Mouse (Mus musculus) B cell, adult 2 months (primary cell): ENCODE results near the gene Slc17a3.
A peak's percentile ranks its signal among the peaks of the same experiment; 100 is the strongest.

ENCODE experiments used
- DNase-seq, 2 experiments: peaks; one replicate each; pipeline ENCODE4 v3.0.0; 2022

Gene Slc17a3

DNA sequence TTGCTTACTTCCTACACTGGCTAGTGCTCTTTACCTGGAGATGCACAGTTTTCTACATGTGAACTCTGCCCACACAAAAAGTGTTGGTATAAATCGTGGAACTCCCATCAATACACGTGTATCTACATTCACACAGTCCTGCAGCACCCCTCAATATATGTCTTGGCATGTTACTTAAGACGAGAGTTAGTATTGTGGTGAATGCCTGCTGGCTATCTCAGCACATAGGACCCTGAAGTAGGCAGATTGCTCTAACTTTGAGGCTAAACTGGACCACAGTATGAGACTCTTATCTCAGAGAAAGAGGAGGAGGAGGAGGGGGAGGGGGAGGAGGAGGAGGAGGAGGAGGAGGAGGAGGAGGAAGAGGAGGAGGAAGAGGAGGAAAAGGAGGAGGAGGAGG is 39.9 kb downstream of the Slc17a3 start:
- DNase-seq: no peak

DNA sequence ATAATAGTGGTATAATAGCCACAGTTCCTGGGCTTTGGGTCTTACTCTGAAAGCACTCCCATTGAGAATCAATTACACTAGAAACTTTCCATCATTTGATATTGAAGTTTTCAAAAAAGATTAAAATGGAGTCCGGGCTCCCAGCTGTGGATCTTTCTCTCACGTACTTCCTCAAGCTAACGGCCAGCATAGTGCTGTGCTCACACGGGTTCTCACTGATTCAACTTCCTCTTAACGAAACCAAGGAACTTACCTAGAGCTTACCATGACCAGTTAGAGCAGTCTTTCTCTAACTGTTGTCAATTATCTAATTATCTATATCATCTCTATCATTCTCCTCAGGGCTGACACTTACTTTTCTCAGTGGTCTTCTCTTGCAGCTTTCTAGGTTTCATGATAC is 40.4 kb downstream of the Slc17a3 start:
- peak; percentile 25 to 43 for DNase-seq

DNA sequence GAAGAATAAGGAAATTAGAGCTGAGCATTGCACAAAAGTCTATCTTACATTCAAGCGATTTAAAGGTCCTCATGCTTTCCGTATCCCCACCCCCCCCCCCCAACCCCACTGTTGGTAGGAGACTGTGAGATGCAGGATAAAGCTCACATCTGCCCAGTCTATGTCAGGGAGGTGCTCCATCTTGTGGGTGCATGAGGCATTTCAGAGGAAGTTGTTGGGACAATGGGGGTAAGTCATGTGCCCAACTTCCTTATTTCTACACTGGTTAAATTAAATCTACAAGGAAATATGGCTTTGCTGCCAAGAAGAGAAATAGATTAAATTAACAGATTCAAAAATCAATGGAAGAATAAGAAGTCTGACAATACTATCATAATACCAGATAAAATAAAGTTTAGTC is 46.3 kb downstream of the Slc17a3 start:
- DNase-seq: peak; percentile 56 to 67

DNA sequence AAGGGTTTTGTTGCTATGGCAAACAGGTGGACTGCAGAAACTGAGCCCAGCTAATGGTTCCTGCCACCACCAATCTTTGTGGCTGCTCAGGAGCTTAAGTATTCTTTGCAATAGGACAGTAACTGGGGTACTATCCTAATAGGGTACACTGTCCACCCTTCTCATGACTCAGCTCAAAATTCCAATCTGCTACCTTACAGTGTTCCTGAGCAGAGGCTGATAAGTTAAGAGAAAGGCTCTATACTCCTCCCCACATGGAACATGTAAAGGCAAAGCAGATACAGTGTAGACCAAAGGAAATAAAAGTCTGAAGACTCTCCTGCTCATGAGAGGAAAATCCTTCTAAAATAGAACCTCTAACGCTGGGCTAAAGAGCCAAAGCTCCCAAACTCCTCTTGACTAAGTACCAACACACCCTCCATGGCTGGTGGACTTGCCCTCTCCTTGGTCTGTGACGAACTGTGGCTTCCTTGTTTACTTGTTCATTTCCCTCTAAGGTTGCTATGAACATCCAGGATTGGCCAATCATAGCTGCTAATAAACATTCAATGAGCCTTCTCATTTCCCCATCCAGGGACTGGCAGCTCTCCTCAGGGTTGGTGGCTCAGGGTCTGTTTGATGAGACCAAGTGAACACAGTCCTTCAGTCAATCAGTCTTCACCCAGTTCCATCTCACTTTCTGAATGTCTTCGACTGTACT is 47.9 kb downstream of the Slc17a3 start:
- no peak for DNase-seq

GRCm38 (mm10) chr13:23889011-23889605 is 49.9 kb downstream of the Slc17a3 start:
- DNase-seq: no peak

DNA sequence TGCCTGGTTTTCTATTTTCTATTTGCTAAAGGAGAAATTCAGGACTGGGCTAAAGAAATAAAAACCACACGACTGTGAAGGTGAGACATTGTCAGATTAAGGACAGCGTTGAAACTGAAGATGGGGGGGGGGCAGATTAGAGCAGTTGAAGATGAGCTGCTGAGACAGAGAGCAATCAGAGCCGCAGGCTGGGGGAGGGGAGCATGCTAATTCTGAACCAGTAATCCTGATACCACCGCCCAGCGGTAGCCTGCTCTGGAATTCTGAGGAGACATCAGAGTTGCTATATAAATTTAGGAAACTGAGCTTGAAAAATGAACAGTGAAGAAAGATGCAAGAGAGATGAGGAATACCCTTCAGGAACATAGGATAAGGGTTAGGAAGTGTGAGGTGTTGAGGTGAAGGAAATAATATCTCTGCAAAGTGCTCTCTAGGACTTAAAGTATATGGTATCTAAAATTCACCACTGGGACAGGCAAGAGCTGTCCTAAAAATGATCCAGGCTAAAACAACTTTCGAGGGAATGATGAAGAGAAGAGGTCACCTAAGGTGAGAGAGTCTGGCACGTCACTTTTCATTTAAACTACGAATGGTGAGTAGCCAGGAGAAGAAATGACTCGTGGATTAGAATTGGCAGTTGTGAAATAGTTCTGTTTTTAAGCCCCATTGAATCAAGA is 53.5 kb downstream of the Slc17a3 start:
- no peak for DNase-seq

GRCm38 (mm10) chr13:23893269-23893593 is 54.0 kb downstream of the Slc17a3 start:
- no peak for DNase-seq

GRCm38 (mm10) chr13:23898242-23898641 is 59.0 kb downstream of the Slc17a3 start:
- DNase-seq: peak in 1 of 2 experiments; percentile 29

- DNase-seq: no peak
Observed at GRCm38 (mm10) chr13:23906906-23907305, 67.7 kb downstream of the Slc17a3 start.

DNA sequence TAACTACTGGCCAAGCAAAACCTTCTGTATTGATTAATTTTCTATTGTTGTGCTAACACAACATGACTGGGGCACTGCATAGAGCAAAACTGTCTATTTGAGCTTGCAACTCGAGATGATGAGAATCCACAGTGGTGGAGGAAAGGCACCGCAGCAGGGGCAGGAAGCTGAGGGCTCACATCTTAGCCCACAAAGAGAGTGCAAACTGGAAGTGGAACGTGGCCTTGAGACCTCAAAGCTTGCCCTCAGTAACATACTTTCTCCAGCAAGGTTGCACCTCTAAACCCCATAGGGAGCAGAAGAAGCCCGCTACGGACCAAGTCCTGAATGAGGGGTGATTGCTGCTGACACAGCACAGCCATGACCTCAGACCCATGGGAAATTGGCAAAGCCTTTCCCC is 70.9 kb downstream of the Slc17a3 start:
- DNase-seq: no peak
